Mouse (Mus musculus): Measurements from ENCODE around the gene Brd9. TPM values are rescaled to one million over a fixed set of nuclear protein-coding genes. Genes with fewer than 3 reads are reported as not detected.
A peak's percentile ranks its signal among the peaks of the same experiment; 100 is the strongest.

Gene Brd9
- polyA plus RNA-seq, 1 experiment from 2014 or later = 50.4 TPM

DNA sequence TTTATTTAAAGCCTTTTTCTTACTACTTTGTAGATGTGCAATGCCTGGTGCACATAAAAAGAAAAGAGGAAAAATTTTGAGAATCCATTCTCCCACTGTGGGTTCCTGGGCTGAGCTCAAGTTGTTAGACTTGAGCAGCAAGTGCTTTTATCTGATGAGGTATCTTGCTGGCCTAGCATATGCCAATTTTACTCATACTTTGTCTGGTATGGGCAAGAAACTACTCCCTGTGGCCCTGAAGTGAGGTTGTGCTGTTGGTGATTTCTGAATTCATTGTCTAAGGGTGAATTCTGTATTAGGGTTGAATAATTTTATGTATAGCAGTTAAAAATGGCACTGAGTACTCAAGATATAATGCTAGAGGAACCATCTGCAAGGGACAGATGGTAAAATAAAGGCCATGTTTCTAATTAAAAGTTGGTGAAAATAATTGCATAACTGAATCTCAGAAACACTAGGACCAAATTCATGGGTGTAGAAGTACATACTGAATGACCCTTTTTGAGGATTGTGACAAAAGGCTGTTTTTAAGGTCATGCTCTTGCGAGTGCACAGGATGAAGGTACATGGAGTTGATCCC is 16.0 kb downstream of the Brd9 start:
- 90% methylated on average over 1 of the region's 1 CpGs for WGBS
- Histone ChIP-seq H3K27me3 (no peaks in the 10 kb centered on the region), H3K9ac (no peak overlapping the region), H3K27ac (no peak overlapping the region), H3K4me2 (no peak overlapping the region), H3K36me3 (peaks cover 84% of the 10 kb centered on the region), H3K4me3 (no peak overlapping the region), H3K4me1 (no peaks in the 10 kb centered on the region), H3K9me3 (no peaks in the 10 kb centered on the region)
- no peak for ATAC-seq (ENCODE audit: borderline replicate concordance, extremely low read depth, low FRiP score, low TSS enrichment)

DNA sequence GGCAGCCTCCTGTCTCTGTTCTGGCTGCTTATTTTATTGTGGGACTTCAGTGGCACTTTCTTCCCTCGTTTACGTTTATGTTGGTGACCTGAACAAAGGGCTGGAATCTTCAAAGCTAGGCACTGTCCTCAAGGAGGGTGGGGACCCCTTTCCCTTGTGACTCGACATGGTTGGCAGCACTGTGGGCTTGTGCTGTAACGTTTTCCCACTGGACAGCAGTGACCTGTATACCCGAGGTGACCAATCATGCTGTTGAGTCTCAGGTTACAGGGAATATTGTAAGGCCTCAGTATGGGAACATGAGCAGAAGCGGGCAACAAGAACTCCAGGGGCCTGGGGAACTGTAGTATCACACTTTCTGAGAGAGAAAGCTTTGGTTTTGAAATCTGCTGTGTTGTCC is 17.1 kb downstream of the Brd9 start:
- WGBS = 64% methylated on average over 6 of the region's 6 CpGs
- Histone ChIP-seq H3K36me3 (peaks cover 85% of the 10 kb centered on the region), H3K9ac (no peak overlapping the region), H3K27ac (no peak overlapping the region), H3K9me3 (no peaks in the 10 kb centered on the region), H3K27me3 (no peaks in the 10 kb centered on the region), H3K4me3 (no peak overlapping the region), H3K4me1 (no peaks in the 10 kb centered on the region), H3K4me2 (no peak overlapping the region)
- ATAC-seq (ENCODE audit: borderline replicate concordance, extremely low read depth, low FRiP score, low TSS enrichment) = no peak

DNA sequence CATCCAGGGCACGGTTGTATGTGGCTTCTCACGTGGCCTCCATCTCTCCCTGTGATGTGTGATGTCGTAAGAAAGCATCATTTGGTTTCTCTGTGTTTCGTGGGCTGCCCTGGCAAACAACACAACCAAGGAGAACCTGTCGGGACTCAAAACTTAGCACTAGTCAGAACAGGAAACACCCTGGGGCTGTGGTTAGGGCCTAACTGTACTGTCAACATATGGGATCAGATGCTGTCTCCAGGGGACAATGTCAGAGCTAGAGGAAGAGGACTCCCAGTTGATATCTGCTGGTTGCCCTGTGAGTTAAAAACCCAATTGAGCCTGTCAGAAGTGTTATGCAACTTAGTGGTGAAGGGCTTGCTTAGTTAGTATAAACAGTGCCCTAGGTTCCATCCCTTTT is 17.9 kb downstream of the Brd9 start:
- no peak overlapping the region for H3K4me3 ChIP-seq
- H3K27me3 ChIP-seq = no peaks in the 10 kb centered on the region
- no peaks in the 10 kb centered on the region for H3K4me1 ChIP-seq
- WGBS = 90% methylated on average over 5 of the region's 5 CpGs
- H3K36me3 ChIP-seq = peaks cover 85% of the 10 kb centered on the region
- H3K9me3 ChIP-seq = no peaks in the 10 kb centered on the region
- ATAC-seq (ENCODE audit: borderline replicate concordance, extremely low read depth, low FRiP score, low TSS enrichment) = no peak
- H3K9ac ChIP-seq = no peak overlapping the region
- no peak overlapping the region for H3K27ac ChIP-seq
- H3K4me2 ChIP-seq = no peak overlapping the region

DNA sequence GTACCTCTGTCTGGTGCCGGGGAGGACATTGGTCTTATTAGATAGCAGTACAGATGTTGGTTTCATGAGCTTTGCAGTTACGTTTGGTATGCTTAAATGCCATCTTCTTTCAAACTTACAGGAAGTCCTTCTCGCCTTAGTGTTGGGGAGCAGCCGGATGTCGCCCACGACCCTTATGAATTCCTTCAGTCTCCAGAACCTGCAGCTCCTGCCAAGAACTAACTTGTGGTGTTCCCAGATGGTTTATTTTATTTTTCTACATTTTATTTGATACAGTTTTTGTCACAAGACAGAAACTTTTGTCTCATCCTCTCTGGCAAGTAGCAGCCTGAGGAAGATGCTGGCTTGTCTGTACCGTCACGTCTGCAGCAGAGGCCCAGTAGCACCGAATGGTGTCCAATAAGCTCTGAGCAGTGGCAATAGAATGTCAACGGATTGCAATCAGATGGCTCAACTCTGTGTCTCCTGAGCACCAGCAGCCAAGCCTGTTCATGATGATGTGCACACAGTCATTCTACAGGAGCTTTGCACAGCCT is 22.6 kb downstream of the Brd9 start:
- no peak overlapping the region for H3K4me2 ChIP-seq
- H3K27me3 ChIP-seq = no peaks in the 10 kb centered on the region
- 87% methylated on average over 10 of the region's 10 CpGs for WGBS
- H3K4me3 ChIP-seq = no peak overlapping the region
- no peak for ATAC-seq (ENCODE audit: borderline replicate concordance, extremely low read depth, low FRiP score, low TSS enrichment)
- no peaks in the 10 kb centered on the region for H3K9me3 ChIP-seq
- no peaks in the 10 kb centered on the region for H3K4me1 ChIP-seq
- no peak overlapping the region for H3K27ac ChIP-seq
- peaks cover 51% of the 10 kb centered on the region for H3K36me3 ChIP-seq
- H3K9ac ChIP-seq = no peak overlapping the region

DNA sequence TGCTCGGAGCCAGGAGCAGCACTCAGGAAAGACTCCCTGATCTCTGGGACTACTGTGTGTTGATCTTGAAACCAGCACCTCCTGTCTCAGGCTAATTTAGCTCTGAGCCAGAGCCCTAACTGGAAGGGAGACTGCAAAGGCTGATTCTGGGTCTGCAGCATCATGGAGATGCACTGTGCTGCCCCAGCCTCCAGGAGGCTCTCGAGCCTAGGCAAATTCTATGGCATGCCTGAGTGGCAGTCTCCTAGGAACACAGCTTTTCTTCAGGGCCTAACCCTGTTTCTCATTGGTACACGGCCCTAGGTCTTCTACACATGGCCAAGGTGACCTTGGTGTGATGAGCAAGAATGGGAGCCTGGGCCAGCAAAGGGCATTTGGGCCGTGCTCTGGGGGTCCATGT is 23.6 kb downstream of the Brd9 start:
- H3K9ac ChIP-seq = no peak overlapping the region
- ATAC-seq (ENCODE audit: borderline replicate concordance, extremely low read depth, low FRiP score, low TSS enrichment) = no peak
- 77% methylated on average over 4 of the region's 4 CpGs for WGBS
- H3K4me1 ChIP-seq = no peaks in the 10 kb centered on the region
- no peaks in the 10 kb centered on the region for H3K27me3 ChIP-seq
- H3K9me3 ChIP-seq = no peaks in the 10 kb centered on the region
- H3K36me3 ChIP-seq = peaks cover 42% of the 10 kb centered on the region
- H3K27ac ChIP-seq = no peak overlapping the region
- no peak overlapping the region for H3K4me2 ChIP-seq
- H3K4me3 ChIP-seq = no peak overlapping the region

DNA sequence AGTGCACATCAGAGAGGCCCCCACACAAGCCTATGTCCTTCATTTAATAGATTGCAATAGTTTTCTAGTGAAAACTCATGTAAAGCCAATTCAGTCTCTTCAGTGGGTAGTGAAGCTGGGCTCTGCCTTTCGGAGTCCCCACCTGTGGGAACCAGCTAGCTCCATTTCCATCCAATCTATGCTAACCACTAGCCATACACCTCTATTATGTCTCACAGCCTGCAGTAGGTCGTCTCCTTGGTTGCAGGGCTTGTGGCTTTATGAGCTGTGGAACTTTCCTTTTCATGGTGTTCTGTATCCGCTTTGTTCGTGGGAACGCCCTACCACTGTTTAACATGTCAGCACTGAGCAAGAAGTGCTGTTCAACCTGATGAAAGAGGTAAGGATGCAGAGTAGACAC is 25.9 kb downstream of the Brd9 start, which contains the start of gene Zdhhc11:
Gene Zdhhc11, plus strand, starts transcription at position 301 of the 400 bp plus-strand sequence.
- no peak within 1 kb of the TSS for H3K9ac ChIP-seq
- no peak within 1 kb of the TSS for H3K4me2 ChIP-seq
- WGBS = 81% methylated on average over 5 of the region's 5 CpGs
- no peak within 1 kb of the TSS for H3K27ac ChIP-seq
- H3K4me3 ChIP-seq = no peak within 1 kb of the TSS
- H3K27me3 ChIP-seq = no peaks in the 10 kb centered on the region
- no peaks in the 10 kb centered on the region for H3K4me1 ChIP-seq
- ATAC-seq (ENCODE audit: borderline replicate concordance, extremely low read depth, low FRiP score, low TSS enrichment) = no peak
- H3K9me3 ChIP-seq = no peaks in the 10 kb centered on the region
- H3K36me3 ChIP-seq = peaks cover 20% of the 10 kb centered on the region

DNA sequence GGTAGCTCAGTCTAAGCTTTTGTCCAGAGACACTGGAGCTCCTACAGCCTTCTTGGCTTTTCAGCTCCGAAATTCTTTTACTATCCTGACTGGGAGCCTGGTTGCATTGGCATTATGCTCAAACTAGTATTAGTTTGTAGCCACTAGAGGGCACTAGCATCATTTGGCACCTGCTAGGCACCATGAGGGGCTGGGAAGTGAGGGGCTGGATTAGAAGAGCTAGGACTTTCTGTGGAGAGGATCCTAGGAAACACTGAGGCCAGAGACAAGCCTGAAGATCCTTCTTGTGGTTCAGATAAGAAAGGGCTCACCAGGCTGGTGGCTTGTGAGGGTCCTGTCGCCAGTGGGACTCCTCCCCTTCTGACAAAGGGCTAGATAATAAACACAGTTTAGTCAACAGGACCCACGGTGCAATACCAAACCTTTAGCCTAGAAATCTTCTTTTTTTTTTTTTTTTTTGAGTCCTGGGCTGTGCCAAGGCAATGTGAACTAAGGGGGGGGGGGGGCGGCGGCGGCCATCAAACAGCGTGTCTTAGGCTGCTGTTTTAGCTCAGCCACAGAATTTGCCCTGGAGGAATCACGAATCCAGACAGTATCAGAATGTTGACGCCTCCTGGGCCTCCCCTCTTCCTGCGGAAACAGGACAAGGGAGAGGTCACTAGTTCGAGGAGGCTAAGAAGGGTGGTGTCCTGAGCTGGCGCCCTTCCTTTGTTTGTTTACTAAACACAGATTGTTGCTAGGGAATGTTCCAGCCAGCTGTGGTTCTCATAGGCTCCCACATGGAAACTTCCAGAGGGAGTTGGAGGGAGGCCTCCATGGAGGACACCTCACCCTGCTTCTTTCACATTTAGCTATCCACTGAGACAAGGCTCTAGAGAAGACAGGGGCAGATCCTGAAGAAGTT is 33.2 kb downstream of the Brd9 start:
- Histone ChIP-seq H3K9me3 (no peaks in the 10 kb centered on the region), H3K9ac (no peak overlapping the region), H3K4me3 (no peak overlapping the region), H3K27me3 (no peaks in the 10 kb centered on the region), H3K4me2 (peak overlapping the region; percentile 39), H3K27ac (no peak overlapping the region), H3K36me3 (no peaks in the 10 kb centered on the region), H3K4me1 (0 out of 2 replicates have a peak, but pooled peaks cover 3% of the 10 kb centered on the region)
- ATAC-seq (ENCODE audit: borderline replicate concordance, extremely low read depth, low FRiP score, low TSS enrichment) = peak; percentile 80
- WGBS = 14% methylated on average over 12 of the region's 12 CpGs

DNA sequence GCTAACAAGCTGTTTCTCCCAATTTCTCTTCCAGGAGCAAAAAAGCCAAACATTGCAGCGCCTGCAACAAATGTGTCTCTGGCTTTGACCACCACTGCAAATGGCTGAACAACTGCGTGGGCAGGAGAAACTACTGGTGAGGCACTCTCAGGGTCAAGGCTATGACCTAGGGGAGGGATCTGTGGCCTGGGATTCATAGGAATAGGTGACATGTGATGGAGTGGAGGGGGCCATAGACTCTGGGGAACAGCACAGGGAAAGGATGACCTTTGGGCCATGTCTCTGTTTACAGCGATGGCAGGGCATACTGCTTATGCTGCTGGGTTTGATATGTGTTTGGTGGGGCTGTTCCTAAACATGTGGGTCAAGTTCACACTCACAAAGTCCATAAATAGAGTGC is 36.9 kb downstream of the Brd9 start:
- Histone ChIP-seq H3K36me3 (no peaks in the 10 kb centered on the region), H3K9me3 (no peaks in the 10 kb centered on the region), H3K27ac (no peak overlapping the region), H3K27me3 (no peaks in the 10 kb centered on the region), H3K4me3 (no peak overlapping the region), H3K4me2 (no peak overlapping the region), H3K4me1 (0 out of 2 replicates have a peak, but pooled peaks cover 3% of the 10 kb centered on the region), H3K9ac (no peak overlapping the region)
- 75% methylated on average over 3 of the region's 3 CpGs for WGBS
- no peak for ATAC-seq (ENCODE audit: borderline replicate concordance, extremely low read depth, low FRiP score, low TSS enrichment)

DNA sequence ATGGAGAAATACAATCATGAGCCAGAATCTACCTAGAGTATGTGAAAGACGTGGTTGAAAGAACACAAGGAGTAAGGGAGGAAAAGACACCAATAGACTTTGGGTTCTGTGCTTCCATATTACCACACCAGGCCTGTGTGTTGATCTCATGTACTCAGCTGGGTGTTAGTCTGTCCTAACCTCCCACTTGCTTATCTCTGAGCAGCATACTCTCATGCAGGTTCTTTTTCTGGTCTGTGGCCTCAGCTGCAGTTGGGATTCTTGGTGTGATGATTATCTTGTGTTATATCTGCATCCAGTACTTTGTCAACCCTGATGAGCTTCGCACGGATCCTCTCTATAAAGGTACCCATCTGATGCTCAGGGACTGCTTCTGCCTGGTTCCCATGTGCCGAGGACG is 39.3 kb downstream of the Brd9 start:
- Histone ChIP-seq H3K36me3 (no peaks in the 10 kb centered on the region), H3K27ac (no peak overlapping the region), H3K4me2 (no peak overlapping the region), H3K4me3 (no peak overlapping the region), H3K9me3 (no peaks in the 10 kb centered on the region), H3K4me1 (no peaks in the 10 kb centered on the region), H3K9ac (no peak overlapping the region), H3K27me3 (no peaks in the 10 kb centered on the region)
- ATAC-seq (ENCODE audit: borderline replicate concordance, extremely low read depth, low FRiP score, low TSS enrichment) = no peak
- WGBS = 81% methylated on average over 5 of the region's 5 CpGs

DNA sequence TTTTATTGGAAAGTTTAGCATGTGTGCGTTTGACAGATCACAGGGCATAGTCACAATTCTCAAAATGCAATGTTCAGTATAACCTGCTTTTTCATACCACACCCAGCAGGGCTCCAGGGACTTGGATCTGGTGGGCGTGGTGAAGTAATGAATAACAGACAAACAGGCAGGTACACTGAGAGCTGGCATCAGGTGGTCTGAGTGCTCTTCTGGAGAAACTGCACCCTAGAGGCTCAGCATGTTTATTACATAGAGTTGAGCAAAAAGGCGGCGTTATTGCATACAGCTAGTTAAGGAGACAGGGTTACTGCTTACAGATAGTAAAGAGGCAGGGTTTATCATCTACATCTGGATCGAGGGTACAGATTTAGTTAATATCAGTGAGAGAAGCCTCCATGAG is 52.7 kb downstream of the Brd9 start:
- Histone ChIP-seq H3K4me2 (no peak overlapping the region), H3K27me3 (no peaks in the 10 kb centered on the region), H3K9ac (no peak overlapping the region), H3K9me3 (no peaks in the 10 kb centered on the region), H3K27ac (no peak overlapping the region), H3K4me1 (no peaks in the 10 kb centered on the region), H3K36me3 (no peaks in the 10 kb centered on the region), H3K4me3 (no peak overlapping the region)
- ATAC-seq (ENCODE audit: borderline replicate concordance, extremely low read depth, low FRiP score, low TSS enrichment) = no peak
- WGBS = 71% methylated on average over 5 of the region's 5 CpGs

DNA sequence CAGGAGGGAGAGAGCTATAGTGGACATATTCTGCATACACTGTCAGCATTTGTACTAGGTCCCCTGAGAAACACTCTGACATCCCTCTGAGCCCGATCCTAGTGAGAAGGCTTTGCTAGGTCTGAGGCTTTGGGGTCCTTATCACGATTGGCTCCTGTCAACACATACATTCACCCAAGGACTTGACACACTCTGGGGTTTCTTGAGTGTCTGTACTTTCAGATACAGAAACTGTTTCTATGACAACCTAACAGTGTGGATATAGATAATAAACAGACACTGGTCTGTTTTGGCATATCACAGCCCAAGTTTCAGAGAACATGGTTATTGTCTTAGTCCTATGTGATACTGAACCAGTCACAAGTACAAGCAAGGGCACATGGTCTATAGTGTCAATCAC is 53.1 kb downstream of the Brd9 start:
- H3K4me1 ChIP-seq = no peaks in the 10 kb centered on the region
- no peak overlapping the region for H3K9ac ChIP-seq
- no peaks in the 10 kb centered on the region for H3K27me3 ChIP-seq
- H3K27ac ChIP-seq = no peak overlapping the region
- 38% methylated on average over 2 of the region's 2 CpGs for WGBS
- no peak overlapping the region for H3K4me2 ChIP-seq
- ATAC-seq (ENCODE audit: borderline replicate concordance, extremely low read depth, low FRiP score, low TSS enrichment) = no peak
- H3K9me3 ChIP-seq = no peaks in the 10 kb centered on the region
- no peak overlapping the region for H3K4me3 ChIP-seq
- H3K36me3 ChIP-seq = no peaks in the 10 kb centered on the region

DNA sequence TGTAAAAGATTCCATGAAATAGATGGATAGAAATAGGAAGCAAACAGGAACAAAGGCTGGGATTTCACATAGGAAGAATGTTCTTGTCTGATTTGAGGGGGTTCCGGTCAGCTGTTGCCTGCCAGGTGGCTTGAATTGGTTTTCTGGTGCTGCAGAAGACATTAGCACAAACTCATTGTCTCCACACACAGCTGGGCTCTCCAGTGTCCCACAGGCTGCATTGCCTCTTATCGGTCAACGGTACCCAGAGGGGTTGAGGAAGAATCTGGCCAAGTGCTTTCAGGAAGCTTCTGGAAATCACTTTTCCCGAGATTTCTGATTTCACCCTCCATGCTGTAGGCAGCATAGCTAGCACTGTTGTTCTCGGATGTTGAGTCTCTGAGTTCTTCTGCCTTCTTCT is 53.7 kb downstream of the Brd9 start:
- no peaks in the 10 kb centered on the region for H3K27me3 ChIP-seq
- no peak overlapping the region for H3K27ac ChIP-seq
- no peak overlapping the region for H3K4me3 ChIP-seq
- H3K4me1 ChIP-seq = no peaks in the 10 kb centered on the region
- no peaks in the 10 kb centered on the region for H3K36me3 ChIP-seq
- WGBS = 74% methylated on average over 5 of the region's 5 CpGs
- no peaks in the 10 kb centered on the region for H3K9me3 ChIP-seq
- no peak overlapping the region for H3K4me2 ChIP-seq
- no peak overlapping the region for H3K9ac ChIP-seq
- no peak for ATAC-seq (ENCODE audit: borderline replicate concordance, extremely low read depth, low FRiP score, low TSS enrichment)

All from lung, embryonic 15.5 days (tissue).